Mouse (Mus musculus) heart, adult 2 months (tissue): ENCODE data around the gene Prl4a1.

Source experiments
- CTCF ChIP-seq: fragments of 200-600 bp; IDR thresholded peaks from 2 replicates; pipeline ENCODE4 v1.8.1; 2022; ENCODE audit warnings: antibody characterized with exemption, mild to moderate bottlenecking, moderate library complexity
- POLR2A ChIP-seq: fragments of 200-500 bp; IDR thresholded peaks from 2 replicates; pipeline ENCODE4 v1.6.1; 2011; ENCODE audit warnings: mild to moderate bottlenecking, low read depth, low read length, control low read depth; ENCODE audit not compliant: insufficient read depth

- TF ChIP-seq CTCF (no peak), POLR2A (no peak)
Observed at GRCm38 (mm10) chr13:28015912-28016311, at the start of gene Prl4a1.
